Mouse (Mus musculus): ENCODE measurements around the gene D630039A03Rik.

DNA sequence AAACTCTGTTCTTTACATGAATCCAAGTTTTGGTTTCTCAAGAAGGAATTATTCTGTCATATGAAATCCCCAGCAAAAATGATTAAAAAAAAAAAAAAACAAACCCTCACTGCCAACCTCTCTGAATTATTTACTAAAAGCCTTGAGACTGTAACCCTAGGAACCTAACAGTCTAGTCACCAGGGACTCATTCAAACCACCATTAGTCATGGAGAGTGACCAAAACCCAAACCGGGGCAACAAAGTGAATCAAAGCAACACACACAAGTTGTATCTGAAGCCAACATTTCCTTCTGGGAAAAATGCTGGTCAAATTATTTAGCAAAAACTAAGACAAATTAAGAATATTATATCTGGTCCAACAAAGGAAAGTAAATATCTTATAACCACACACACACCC is 36.8 kb upstream of the D630039A03Rik start:
- TF ChIP-seq CTCF (IDR thresholded peaks at IDR 0.05; ENCODE audit: low read depth, low read length) (no peak), POLR2A (IDR thresholded peaks at IDR 0.05; ENCODE audit: borderline replicate concordance, low read depth, low read length) (no peak)
